Mouse (Mus musculus) forebrain, embryonic 15.5 days (tissue): ENCODE measurements around the gene Astn2. TPM values are rescaled to one million over a fixed set of nuclear protein-coding genes. Genes with fewer than 3 reads are reported as not detected.
"Not testable (repeated sequence)": the region's sequence is repeated elsewhere in the genome, so short reads cannot be mapped to it uniquely, and the experiment has no call there.

Experiments used
- ATAC-seq: fragments of 200-750 bp; cut with Nextera tagmentation; replicated peaks from 2 replicates; pipeline ENCODE4 v1.8.0; 2017; ENCODE audit warnings: mild to moderate bottlenecking, moderate TSS enrichment, moderate library complexity
- H3K27ac ChIP-seq: fragments of 300-500 bp; sonication (generic); replicated peaks from 2 replicates; pipeline ENCODE4 v1.5.1; 2015; ENCODE audit warnings: mild to moderate bottlenecking, inconsistent platforms
- H3K27me3 ChIP-seq: fragments of 300-500 bp; sonication (generic); 2 replicates; pipeline ENCODE4 v1.6.1; 2015; ENCODE audit warnings: inconsistent platforms
- H3K36me3 ChIP-seq: fragments of 300-500 bp; sonication (generic); 2 replicates; pipeline ENCODE4 v1.6.1; 2015; ENCODE audit warnings: mild to moderate bottlenecking, inconsistent platforms
- H3K4me1 ChIP-seq: fragments of 300-500 bp; sonication (generic); 2 replicates; pipeline ENCODE4 v1.6.1; 2015; ENCODE audit warnings: inconsistent platforms
- H3K4me2 ChIP-seq: fragments of 300-500 bp; sonication (generic); replicated peaks from 2 replicates; pipeline ENCODE4 v1.6.1; 2015; ENCODE audit warnings: mild to moderate bottlenecking, inconsistent platforms
- H3K4me3 ChIP-seq: fragments of 300-500 bp; sonication (generic); 2 replicates; pipeline ENCODE4 v1.5.1; 2015; ENCODE audit warnings: mild to moderate bottlenecking, inconsistent platforms
- H3K9ac ChIP-seq: fragments of 300-500 bp; sonication (generic); replicated peaks from 2 replicates; pipeline ENCODE4 v1.6.1; 2015; ENCODE audit warnings: mild to moderate bottlenecking, inconsistent platforms
- H3K9me3 ChIP-seq: fragments of 300-500 bp; sonication (generic); 2 replicates; pipeline ENCODE4 v1.6.1; 2016; ENCODE audit warnings: inconsistent platforms
- WGBS: fragments of 180-500 bp; shearing (Covaris S2); methylation state at CpG from one replicate; pipeline ENCODE4 v1.1.7; 2015; ENCODE audit warnings: mixed read lengths; 5-methylcytosine and 5-hydroxymethylcytosine counted together
- polyA plus RNA-seq: library from polyadenylated mRNA; unstranded; fragments of >200 nt; fragmentation: Nextera tagmentation; extraction: Ambion mirVana; gene quantifications from 2 replicates; pipeline ENCODE4 v1.2.1, GENCODE M21; 2015

The Astn2 gene
- polyA plus RNA-seq, 1 experiment from 2014 or later: 1.4 TPM

GRCm38 (mm10) chr4:65701848-65702247 lies 702.6 kb downstream of the Astn2 start:
- H3K27ac ChIP-seq: no peak overlapping the region
- ATAC-seq: no peak
- WGBS: 78% methylated on average over 4 of the region's 4 CpGs

DNA sequence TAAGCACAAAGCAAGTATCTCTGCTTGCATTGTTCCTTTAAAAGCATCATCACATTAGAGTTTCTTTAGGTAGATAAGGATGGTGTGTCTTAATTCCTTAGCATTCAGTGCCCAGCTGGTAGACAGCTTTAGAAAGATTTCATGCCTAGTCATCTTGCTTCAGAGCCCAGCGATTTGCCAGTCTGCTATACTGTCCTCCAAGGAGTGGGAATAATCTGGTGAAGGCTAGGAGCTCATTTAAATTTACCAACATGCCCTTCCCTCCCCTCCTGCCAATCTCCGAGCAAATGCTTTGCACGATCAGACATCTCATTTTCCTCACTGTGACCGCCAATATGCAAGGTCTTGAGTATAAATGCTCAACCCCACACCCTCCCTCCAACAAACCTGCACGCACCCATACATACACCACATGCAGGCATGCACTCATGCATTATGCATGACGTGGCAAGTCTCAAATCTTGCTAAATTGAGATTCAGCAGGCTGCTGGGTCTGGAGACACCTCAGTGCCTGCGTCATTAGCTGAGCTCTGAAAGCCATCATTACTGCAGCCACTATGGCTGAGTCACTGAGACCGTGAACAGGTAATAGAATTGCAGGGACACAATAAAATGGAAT lies 704.6 kb downstream of the Astn2 start:
- H3K27ac ChIP-seq: no peak overlapping the region
- H3K36me3 ChIP-seq: no peaks in the 10 kb centered on the region
- peaks cover 7% of the 10 kb centered on the region for H3K4me1 ChIP-seq
- ATAC-seq: peak; percentile 96
- no peaks in the 10 kb centered on the region for H3K9me3 ChIP-seq
- H3K27me3 ChIP-seq: no peaks in the 10 kb centered on the region
- no peak overlapping the region for H3K9ac ChIP-seq
- H3K4me3 ChIP-seq: no peak overlapping the region
- WGBS: 17% methylated on average over 8 of the region's 8 CpGs
- H3K4me2 ChIP-seq: peak overlapping the region; percentile 23; the same call in 1 of the 2 replicates

More at GRCm38 (mm10) chr4:65701848-65702247, 702.6 kb downstream of the Astn2 start:
- no peak overlapping the region for H3K4me3 ChIP-seq
- H3K4me1 ChIP-seq: peaks cover 7% of the 10 kb centered on the region
- H3K9me3 ChIP-seq: no peaks in the 10 kb centered on the region
- H3K4me2 ChIP-seq: no peak overlapping the region
- no peaks in the 10 kb centered on the region for H3K27me3 ChIP-seq
- H3K9ac ChIP-seq: no peak overlapping the region
- no peaks in the 10 kb centered on the region for H3K36me3 ChIP-seq

- 82% methylated on average over 5 of the region's 5 CpGs for WGBS
- Histone ChIP-seq H3K4me3 (no peak overlapping the region), H3K4me1 (peaks cover 6% of the 10 kb centered on the region), H3K9ac (no peak overlapping the region), H3K36me3 (no peaks in the 10 kb centered on the region), H3K4me2 (no peak overlapping the region), H3K27me3 (no peaks in the 10 kb centered on the region), H3K9me3 (no peaks in the 10 kb centered on the region), H3K27ac (no peak overlapping the region)
- no peak for ATAC-seq
Measured at GRCm38 (mm10) chr4:65695241-65695640, 709.2 kb downstream of the Astn2 start.

GRCm38 (mm10) chr4:65694011-65694410 lies 710.4 kb downstream of the Astn2 start:
- no peaks in the 10 kb centered on the region for H3K4me1 ChIP-seq
- WGBS: 88% methylated on average over 5 of the region's 5 CpGs
- H3K4me2 ChIP-seq: no peak overlapping the region
- ATAC-seq: no peak
- no peaks in the 10 kb centered on the region for H3K27me3 ChIP-seq
- H3K9me3 ChIP-seq: no peaks in the 10 kb centered on the region
- H3K4me3 ChIP-seq: no peak overlapping the region
- no peak overlapping the region for H3K9ac ChIP-seq
- no peaks in the 10 kb centered on the region for H3K36me3 ChIP-seq
- no peak overlapping the region for H3K27ac ChIP-seq

- H3K4me1 ChIP-seq: peaks cover 14% of the 10 kb centered on the region
- no peaks in the 10 kb centered on the region for H3K36me3 ChIP-seq
- H3K27me3 ChIP-seq: no peaks in the 10 kb centered on the region; the same call in 1 of the 2 replicates
- H3K9me3 ChIP-seq: no peaks in the 10 kb centered on the region
- no peak overlapping the region for H3K27ac ChIP-seq
- no peak overlapping the region for H3K4me3 ChIP-seq
- WGBS: 7% methylated on average over 1 of the region's 1 CpGs
- no peak overlapping the region for H3K4me2 ChIP-seq
- H3K9ac ChIP-seq: no peak overlapping the region
- no peak; the same call in 1 of the 2 replicates for ATAC-seq
Measured at GRCm38 (mm10) chr4:65687006-65687723, 717.2 kb downstream of the Astn2 start.

DNA sequence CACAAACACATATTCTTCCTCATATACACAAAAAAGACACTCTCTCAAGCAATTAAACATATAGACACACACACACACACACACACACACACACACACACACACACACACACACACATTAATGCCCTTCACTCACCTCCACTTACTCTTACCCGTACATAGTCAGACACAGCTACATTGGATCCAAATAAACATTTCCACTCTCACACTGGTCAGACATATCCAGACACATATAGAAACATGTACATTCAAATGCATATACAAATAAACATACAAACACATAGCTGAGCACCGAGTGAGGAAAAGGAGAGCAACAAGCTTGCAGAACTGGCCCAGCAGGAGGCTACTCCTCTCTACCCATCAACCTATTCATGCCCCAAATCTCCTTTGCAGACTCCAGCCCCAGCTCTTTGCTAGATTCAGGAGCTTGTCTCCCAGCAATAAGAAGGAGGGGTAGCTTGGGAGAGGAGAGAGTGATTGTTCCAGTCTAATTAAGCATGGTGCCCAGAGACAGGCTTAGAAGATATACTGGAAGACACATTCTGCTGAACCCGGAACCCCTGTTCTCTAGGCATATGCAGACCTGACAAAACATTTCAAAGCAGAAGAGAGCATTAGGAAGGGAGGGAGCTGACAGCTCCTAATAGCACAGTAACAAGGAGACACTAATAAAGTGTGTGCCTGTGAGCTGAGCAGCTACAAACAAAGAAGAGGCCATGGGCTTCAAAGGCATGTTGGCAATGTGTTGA lies 718.0 kb downstream of the Astn2 start:
- peak; percentile 92 for ATAC-seq
- Histone ChIP-seq H3K9me3 (no peaks in the 10 kb centered on the region), H3K27ac (no peak overlapping the region), H3K4me2 (no peak overlapping the region), H3K9ac (no peak overlapping the region), H3K4me3 (no peak overlapping the region), H3K27me3 (no peaks in the 10 kb centered on the region; the same call in 1 of the 2 replicates), H3K4me1 (peaks cover 14% of the 10 kb centered on the region), H3K36me3 (no peaks in the 10 kb centered on the region)
- 16% methylated on average over 3 of the region's 3 CpGs for WGBS

DNA sequence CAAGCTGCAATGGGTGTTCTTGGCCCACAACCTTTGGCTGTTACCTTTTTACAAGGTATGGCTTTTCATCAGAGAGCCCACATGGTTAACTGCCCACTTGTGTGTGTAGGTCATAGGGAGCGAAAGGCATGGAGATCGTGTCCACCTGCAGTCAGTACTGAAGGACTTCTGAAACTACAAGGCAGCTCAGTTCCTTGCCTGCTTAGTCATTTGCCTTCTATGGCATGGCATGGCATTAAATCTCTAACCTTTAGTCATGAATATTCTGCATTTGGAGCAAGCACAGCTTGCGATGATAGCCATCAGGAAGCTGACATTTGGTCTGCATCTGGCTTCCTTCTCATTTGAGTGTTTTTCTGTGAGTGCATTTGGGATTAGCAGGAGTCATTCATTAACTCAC lies 720.0 kb downstream of the Astn2 start:
- Histone ChIP-seq H3K4me3 (no peak overlapping the region), H3K36me3 (no peaks in the 10 kb centered on the region), H3K9ac (no peak overlapping the region), H3K27ac (no peak overlapping the region), H3K9me3 (no peaks in the 10 kb centered on the region), H3K27me3 (peaks cover 7% of the 10 kb centered on the region; the same call in 1 of the 2 replicates), H3K4me1 (peaks cover 14% of the 10 kb centered on the region), H3K4me2 (no peak overlapping the region)
- WGBS: 77% methylated on average over 3 of the region's 3 CpGs
- ATAC-seq: no peak

GRCm38 (mm10) chr4:65679786-65680185 lies 724.6 kb downstream of the Astn2 start:
- not testable (repeated sequence) for H3K9ac ChIP-seq, H3K4me2 ChIP-seq, H3K4me1 ChIP-seq, H3K4me3 ChIP-seq, H3K36me3 ChIP-seq, H3K9me3 ChIP-seq, ATAC-seq, H3K27ac ChIP-seq
- 32% methylated on average over 2 of the region's 2 CpGs for WGBS
- peaks cover 12% of the 10 kb centered on the region; the same call in 1 of the 2 replicates for H3K27me3 ChIP-seq

- Histone ChIP-seq H3K9me3 (no peaks in the 10 kb centered on the region), H3K36me3 (no peaks in the 10 kb centered on the region), H3K27me3 (peaks cover 12% of the 10 kb centered on the region; the same call in 1 of the 2 replicates), H3K4me2 (no peak overlapping the region), H3K27ac (no peak overlapping the region), H3K9ac (no peak overlapping the region), H3K4me3 (no peak overlapping the region), H3K4me1 (no peaks in the 10 kb centered on the region)
- ATAC-seq: peak; percentile 86
- whole genome bisulfite sequencing: 19% methylated on average over 5 of the region's 5 CpGs
Measured at GRCm38 (mm10) chr4:65678929-65679328, 725.5 kb downstream of the Astn2 start.

- H3K27ac ChIP-seq: no peak overlapping the region
- 81% methylated on average over 5 of the region's 5 CpGs for WGBS
- peak; percentile 35 for ATAC-seq
Measured at GRCm38 (mm10) chr4:65678495-65678894, 725.9 kb downstream of the Astn2 start.

GRCm38 (mm10) chr4:65674267-65674978 lies 730.0 kb downstream of the Astn2 start:
- H3K4me1 ChIP-seq: peaks cover 5% of the 10 kb centered on the region; the same call in 1 of the 2 replicates
- H3K9ac ChIP-seq: no peak overlapping the region
- H3K9me3 ChIP-seq: no peaks in the 10 kb centered on the region
- 78% methylated on average over 4 of the region's 4 CpGs for WGBS
- peaks cover 6% of the 10 kb centered on the region; the same call in 1 of the 2 replicates for H3K27me3 ChIP-seq
- no peak overlapping the region for H3K4me2 ChIP-seq
- H3K4me3 ChIP-seq: no peak overlapping the region
- no peak overlapping the region for H3K27ac ChIP-seq
- no peaks in the 10 kb centered on the region for H3K36me3 ChIP-seq
- peak; percentile 41; the same call in 1 of the 2 replicates for ATAC-seq

More at GRCm38 (mm10) chr4:65678495-65678894, 725.9 kb downstream of the Astn2 start:
- H3K36me3 ChIP-seq: no peaks in the 10 kb centered on the region
- peaks cover 12% of the 10 kb centered on the region; the same call in 1 of the 2 replicates for H3K27me3 ChIP-seq
- no peak overlapping the region for H3K4me3 ChIP-seq
- no peak overlapping the region for H3K4me2 ChIP-seq
- H3K9me3 ChIP-seq: no peaks in the 10 kb centered on the region
- no peaks in the 10 kb centered on the region for H3K4me1 ChIP-seq
- no peak overlapping the region for H3K9ac ChIP-seq
